Mouse (Mus musculus): ENCODE data around the gene Mrps24.

DNA sequence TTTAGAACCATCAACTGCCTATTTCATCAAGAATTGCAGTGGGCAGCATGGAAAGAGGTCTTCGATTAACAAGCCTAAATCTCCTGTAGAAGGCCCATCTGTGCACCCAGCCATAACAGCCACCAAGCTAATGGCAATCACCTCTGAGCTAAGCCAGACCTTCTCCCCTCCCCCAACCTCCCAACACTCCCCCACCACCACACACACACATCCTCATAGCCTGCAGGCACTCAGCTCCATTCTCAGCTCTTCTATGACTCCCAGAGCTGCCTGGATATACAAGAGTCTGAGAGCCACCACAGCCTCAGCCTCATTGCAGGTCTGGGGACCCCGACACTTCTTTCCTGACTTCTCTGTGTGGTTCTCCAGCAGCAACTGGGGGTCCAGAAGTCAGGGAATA lies 38.3 kb upstream of the Mrps24 start:
- TF ChIP-seq ZC3H11A (IDR thresholded peaks at IDR 0.05; ENCODE audit: borderline replicate concordance, low read depth, low read length) = no peak
- no peak for TF ChIP-seq MAFK (IDR thresholded peaks at IDR 0.05; ENCODE audit: insufficient read depth, low read depth, low read length)
- TF ChIP-seq HCFC1 (IDR thresholded peaks at IDR 0.05; ENCODE audit: borderline replicate concordance, insufficient read depth, low read length) = no peak
- no peak for TF ChIP-seq ZNF384 (IDR thresholded peaks at IDR 0.05; ENCODE audit: low read depth, low read length)
- no peak for TF ChIP-seq CHD2 (IDR thresholded peaks at IDR 0.05; ENCODE audit: low read depth, low read length)
